Mouse (Mus musculus): Measurements from ENCODE around the gene Snrnp27. TPM values are rescaled to one million over a fixed set of nuclear protein-coding genes. Genes with fewer than 3 reads are reported as not detected.

Snrnp27 gene
- polyA plus RNA-seq, 1 experiment, result 63.4 TPM

DNA sequence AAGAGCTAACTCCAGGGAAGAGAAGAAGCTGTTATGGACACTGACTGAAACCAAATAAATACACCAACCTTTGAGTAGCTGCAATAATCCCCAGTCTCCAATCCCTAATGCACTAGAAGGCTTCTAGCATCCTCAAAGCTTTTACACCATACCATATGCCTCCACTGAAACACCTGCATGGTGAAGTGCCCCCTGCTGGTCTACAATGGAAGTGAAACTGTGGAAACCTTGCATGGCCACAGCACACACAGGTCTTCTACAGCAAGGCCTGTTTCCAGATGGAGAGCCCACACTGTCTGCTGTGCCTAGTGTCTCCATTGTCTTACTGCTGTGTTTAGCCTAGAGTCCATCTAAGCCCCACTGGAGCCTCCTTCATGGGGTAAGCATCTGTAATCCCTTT is 10.1 kb upstream of the Snrnp27 start:
- TF ChIP-seq POLR2A (IDR thresholded peaks at IDR 0.05; ENCODE audit: borderline replicate concordance, low read depth, low read length), result no peak
- peak; percentile 38; the same call in 1 of the 2 replicates for TF ChIP-seq CTCF (IDR thresholded peaks at IDR 0.05; ENCODE audit: low read depth, low read length)
- H3K4me1 ChIP-seq (ENCODE audit: control insufficient read depth, insufficient read depth, low read length), result no peaks in the 10 kb centered on the region
- H3K27ac ChIP-seq (ENCODE audit: insufficient read depth, low read depth, low read length), result no peak overlapping the region
- no peak overlapping the region for H3K4me3 ChIP-seq (ENCODE audit: insufficient read depth, low read length)

DNA sequence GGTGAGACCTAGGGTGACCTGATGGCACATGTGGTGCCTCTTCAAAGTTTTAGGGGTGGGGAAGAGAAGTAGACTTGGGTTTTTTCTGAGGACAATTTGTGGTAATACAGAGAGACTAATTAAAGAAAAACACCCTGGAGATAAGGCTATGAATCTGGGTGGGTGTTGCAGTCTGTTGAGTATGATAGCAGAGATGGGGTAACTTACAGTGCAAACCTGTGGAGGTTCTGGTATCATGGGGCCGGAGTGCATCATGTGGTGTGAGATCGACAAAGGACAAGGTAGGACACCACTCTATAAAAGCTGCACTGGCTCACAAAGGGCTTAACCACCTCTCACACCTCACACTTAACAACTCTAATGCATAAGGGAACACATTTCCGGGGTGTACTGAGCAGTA is 5.3 kb upstream of the Snrnp27 start:
- TF ChIP-seq POLR2A (IDR thresholded peaks at IDR 0.05; ENCODE audit: borderline replicate concordance, low read depth, low read length), result no peak
- no peak for TF ChIP-seq CTCF (IDR thresholded peaks at IDR 0.05; ENCODE audit: low read depth, low read length)
- Histone ChIP-seq H3K4me3 (ENCODE audit: insufficient read depth, low read length) (no peak overlapping the region), H3K27ac (ENCODE audit: insufficient read depth, low read depth, low read length) (no peak overlapping the region), H3K4me1 (ENCODE audit: control insufficient read depth, insufficient read depth, low read length) (peaks cover 2% of the 10 kb centered on the region; the same call in 1 of the 2 replicates)

DNA sequence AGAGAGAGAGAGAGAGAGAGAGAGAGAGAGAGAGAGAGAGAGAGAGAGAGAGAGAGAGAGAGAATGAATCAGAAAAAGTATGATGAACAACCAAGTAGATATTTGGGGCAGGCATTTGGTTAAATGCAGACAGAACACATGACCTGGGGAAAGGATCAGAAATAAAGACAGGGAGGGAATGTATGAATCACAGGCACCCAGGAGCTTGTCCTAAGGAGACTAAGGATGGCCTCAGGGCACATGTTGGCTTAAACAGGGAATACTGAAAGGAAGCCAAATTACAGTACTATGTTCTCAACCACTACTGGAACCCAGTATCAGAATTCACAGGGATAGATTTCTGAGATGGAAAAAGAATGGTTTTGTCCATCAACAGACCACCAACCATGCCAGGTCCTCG is 2.6 kb upstream of the Snrnp27 start:
- peaks cover 6% of the 10 kb centered on the region; the same call in 1 of the 2 replicates for H3K4me1 ChIP-seq (ENCODE audit: control insufficient read depth, insufficient read depth, low read length)
- TF ChIP-seq CTCF (IDR thresholded peaks at IDR 0.05; ENCODE audit: low read depth, low read length) (no peak), POLR2A (IDR thresholded peaks at IDR 0.05; ENCODE audit: borderline replicate concordance, low read depth, low read length) (no peak)
- no peak overlapping the region for H3K27ac ChIP-seq (ENCODE audit: insufficient read depth, low read depth, low read length)
- H3K4me3 ChIP-seq (ENCODE audit: insufficient read depth, low read length), result no peak overlapping the region

DNA sequence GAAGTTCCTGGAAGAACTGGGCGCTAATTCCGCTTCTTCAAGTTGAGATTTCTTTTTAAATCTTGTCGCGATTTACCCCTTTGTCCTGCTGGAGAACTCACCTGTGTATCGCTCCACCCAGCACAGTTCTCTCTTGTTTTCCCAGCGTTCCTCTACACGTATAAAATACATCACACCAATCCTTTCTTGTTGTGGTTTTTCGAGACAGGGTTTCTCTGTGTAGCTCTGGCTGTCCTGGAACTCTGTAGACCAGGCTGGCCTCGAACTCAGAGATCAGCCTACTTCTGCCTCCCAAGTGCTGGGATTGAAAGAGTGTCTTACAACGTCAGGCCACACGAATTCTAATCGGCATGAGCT is 311 bp upstream of the Snrnp27 start:
- H3K27ac ChIP-seq (ENCODE audit: insufficient read depth, low read depth, low read length), result peak overlapping the region; percentile 62
- no peak for TF ChIP-seq POLR2A (IDR thresholded peaks at IDR 0.05; ENCODE audit: borderline replicate concordance, low read depth, low read length)
- no peak for TF ChIP-seq CTCF (IDR thresholded peaks at IDR 0.05; ENCODE audit: low read depth, low read length)
- peaks cover 6% of the 10 kb centered on the region; the same call in 1 of the 2 replicates for H3K4me1 ChIP-seq (ENCODE audit: control insufficient read depth, insufficient read depth, low read length)
- peak overlapping the region; percentile 42 for H3K4me3 ChIP-seq (ENCODE audit: insufficient read depth, low read length)

DNA sequence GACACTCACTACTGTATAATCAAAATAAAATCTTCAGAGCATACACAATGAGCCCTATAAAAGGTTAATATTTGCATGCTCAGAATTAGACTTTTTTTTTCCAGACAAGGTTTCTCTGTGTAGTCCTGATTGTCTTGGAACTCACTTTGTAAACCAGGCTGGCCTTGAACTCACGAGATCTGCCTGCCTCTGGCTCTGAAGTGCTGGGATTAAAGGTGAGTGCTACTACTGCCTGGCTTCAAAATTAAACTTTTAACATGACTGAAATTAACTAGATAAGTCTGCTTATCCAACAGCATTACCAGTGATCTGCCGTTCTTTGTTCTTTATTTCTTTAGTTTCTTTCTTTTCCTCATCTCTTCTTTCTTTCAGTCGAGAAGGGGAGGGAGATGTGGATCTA is 3.0 kb downstream of the Snrnp27 start:
- Histone ChIP-seq H3K27ac (ENCODE audit: insufficient read depth, low read depth, low read length) (no peak overlapping the region), H3K4me1 (ENCODE audit: control insufficient read depth, insufficient read depth, low read length) (peaks cover 6% of the 10 kb centered on the region; the same call in 1 of the 2 replicates), H3K4me3 (ENCODE audit: insufficient read depth, low read length) (no peak overlapping the region)
- TF ChIP-seq CTCF (IDR thresholded peaks at IDR 0.05; ENCODE audit: low read depth, low read length) (no peak), POLR2A (IDR thresholded peaks at IDR 0.05; ENCODE audit: borderline replicate concordance, low read depth, low read length) (no peak)

DNA sequence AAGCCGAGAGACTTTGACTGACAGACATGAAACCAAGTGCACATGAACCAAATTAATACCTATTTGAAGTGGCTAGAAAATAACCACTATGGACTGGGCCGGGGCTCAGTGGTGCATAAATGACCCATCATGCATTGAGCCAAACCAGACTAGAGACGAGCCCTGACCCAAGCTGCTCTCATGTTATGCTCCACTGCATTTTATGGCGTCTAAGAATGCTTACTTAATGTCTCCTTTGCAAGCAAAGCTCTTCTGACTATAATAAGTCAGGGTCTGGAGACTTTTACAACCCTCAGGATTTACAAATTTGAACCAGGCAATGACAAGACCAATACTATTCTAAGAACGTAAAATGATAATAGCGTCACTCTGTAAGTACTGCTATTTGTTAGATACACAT is 6.0 kb downstream of the Snrnp27 start:
- no peak for TF ChIP-seq CTCF (IDR thresholded peaks at IDR 0.05; ENCODE audit: low read depth, low read length)
- Histone ChIP-seq H3K4me3 (ENCODE audit: insufficient read depth, low read length) (no peak overlapping the region), H3K4me1 (ENCODE audit: control insufficient read depth, insufficient read depth, low read length) (peaks cover 1% of the 10 kb centered on the region; the same call in 1 of the 2 replicates), H3K27ac (ENCODE audit: insufficient read depth, low read depth, low read length) (no peak overlapping the region)

DNA sequence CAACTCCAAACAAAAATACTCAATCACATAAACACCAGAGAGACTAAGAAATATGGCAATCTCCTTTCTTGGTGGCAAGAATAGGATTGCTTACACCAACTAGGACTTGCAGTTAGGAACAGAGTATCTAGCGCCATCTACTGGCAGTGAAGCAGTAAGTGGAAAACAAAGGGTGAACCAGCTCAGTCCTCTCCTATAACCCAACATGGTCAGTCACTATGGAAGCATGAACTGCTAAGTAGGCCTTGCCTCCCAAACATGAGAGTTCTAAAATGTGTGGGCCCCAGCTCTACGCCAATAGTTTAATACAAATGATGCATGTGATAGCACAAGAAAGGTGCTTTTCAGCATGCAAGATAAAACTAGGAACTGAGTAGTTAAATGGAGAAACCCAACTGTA is 13.4 kb downstream of the Snrnp27 start:
- no peak for TF ChIP-seq POLR2A (IDR thresholded peaks at IDR 0.05; ENCODE audit: borderline replicate concordance, low read depth, low read length)
- no peak for TF ChIP-seq CTCF (IDR thresholded peaks at IDR 0.05; ENCODE audit: low read depth, low read length)
- Histone ChIP-seq H3K27ac (ENCODE audit: insufficient read depth, low read depth, low read length) (no peak overlapping the region), H3K4me3 (ENCODE audit: insufficient read depth, low read length) (no peak overlapping the region), H3K4me1 (ENCODE audit: control insufficient read depth, insufficient read depth, low read length) (peaks cover 16% of the 10 kb centered on the region)

DNA sequence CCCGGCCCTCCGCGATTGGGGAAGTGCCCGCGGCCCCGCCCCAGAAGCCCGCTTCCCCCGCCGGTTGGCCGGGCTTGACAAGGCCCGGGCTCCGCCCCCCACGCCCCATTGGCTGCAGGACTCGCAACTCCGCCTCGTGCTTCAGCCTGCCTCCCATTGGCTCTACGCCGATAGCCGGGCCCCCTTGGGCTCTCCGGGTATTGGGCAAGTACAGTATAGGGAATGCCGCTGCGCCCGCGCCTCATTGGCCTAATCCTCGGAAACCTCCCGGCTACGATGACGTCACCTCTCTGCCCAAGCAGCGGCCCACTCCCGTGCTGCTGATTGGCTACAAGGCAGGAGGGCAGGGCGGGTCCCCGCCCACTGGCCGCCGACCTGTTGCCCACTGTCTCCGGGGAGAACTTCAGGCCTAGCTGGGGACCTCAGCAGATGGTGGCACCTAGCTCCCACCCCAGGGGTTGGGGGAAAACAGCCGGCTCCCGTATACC is 15.0 kb downstream of the Snrnp27 start:
- H3K27ac ChIP-seq (ENCODE audit: insufficient read depth, low read depth, low read length), result peak overlapping the region; percentile 49; the same call in 1 of the 2 replicates
- H3K4me1 ChIP-seq (ENCODE audit: control insufficient read depth, insufficient read depth, low read length), result peaks cover 29% of the 10 kb centered on the region
- no peak for TF ChIP-seq CTCF (IDR thresholded peaks at IDR 0.05; ENCODE audit: low read depth, low read length)
- TF ChIP-seq POLR2A (IDR thresholded peaks at IDR 0.05; ENCODE audit: borderline replicate concordance, low read depth, low read length), result 0 out of 2 replicates have a peak, but pooled peaks have one; percentile 36
- peak overlapping the region; percentile 64 for H3K4me3 ChIP-seq (ENCODE audit: insufficient read depth, low read length)

DNA sequence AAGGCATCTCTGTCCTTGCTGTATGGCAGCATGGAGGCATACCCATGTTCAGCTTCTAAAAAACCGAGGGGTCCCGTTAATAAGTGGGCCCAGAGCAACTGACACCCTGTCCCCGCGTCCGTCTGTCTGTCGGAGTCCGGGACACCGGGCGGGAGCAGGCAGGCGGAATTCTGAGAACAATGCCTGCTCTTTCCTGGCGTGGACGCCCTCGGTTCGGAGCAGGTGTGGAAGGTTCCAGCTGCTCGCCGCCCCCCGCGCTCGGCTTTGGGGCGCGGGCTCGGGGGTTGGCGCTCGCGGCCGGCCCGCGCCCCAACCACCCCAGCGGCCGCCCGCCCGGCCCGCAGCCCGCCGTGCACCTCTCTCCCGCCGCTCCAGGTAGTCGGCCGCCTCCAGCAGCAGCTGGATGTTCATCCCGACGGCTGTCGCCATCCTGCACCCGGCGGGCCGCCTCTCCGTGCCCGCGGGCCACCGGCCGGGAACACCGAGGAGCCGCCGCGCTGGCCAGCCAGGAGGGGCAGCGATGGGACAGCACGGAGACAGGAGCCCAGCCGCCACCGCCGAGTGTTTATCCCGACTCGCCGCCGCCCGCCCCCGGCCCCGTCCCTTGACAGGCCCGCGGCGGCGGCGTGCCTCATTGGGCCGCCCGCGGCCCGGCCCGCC is 15.6 kb downstream of the Snrnp27 start, which contains the start of gene Mxd1:
Mxd1 (minus strand) TSS at position 582 of the 660 bp plus-strand sequence.
- H3K27ac ChIP-seq (ENCODE audit: insufficient read depth, low read depth, low read length), result peak within 1 kb of the TSS; percentile 49; the same call in 1 of the 2 replicates
- H3K4me1 ChIP-seq (ENCODE audit: control insufficient read depth, insufficient read depth, low read length), result peaks cover 31% of the 10 kb centered on the region
- TF ChIP-seq POLR2A (IDR thresholded peaks at IDR 0.05; ENCODE audit: borderline replicate concordance, low read depth, low read length), result no peak
- TF ChIP-seq CTCF (IDR thresholded peaks at IDR 0.05; ENCODE audit: low read depth, low read length), result no peak
- H3K4me3 ChIP-seq (ENCODE audit: insufficient read depth, low read length), result peak within 1 kb of the TSS; percentile 93

DNA sequence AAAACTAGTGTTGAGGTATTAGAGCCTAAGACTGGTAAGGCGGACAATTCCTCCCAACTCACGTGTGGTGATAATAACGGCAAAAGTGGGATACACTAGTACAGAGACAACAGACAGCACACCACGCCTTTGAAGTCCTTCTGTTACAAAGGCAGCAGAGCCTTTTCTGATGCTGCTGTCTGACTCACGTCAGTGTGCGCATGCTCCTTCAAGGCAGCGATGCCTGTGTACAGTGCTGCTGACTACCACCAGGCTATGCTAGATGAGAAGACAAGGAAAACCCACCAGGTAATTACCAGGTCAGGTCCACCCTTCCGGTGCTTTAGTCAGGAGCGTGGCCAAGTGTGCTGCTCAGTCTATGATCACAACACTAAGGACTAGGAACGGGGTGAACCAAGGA is 17.3 kb downstream of the Snrnp27 start:
- Histone ChIP-seq H3K27ac (ENCODE audit: insufficient read depth, low read depth, low read length) (no peak overlapping the region), H3K4me3 (ENCODE audit: insufficient read depth, low read length) (no peak overlapping the region), H3K4me1 (ENCODE audit: control insufficient read depth, insufficient read depth, low read length) (peaks cover 31% of the 10 kb centered on the region)
- TF ChIP-seq POLR2A (IDR thresholded peaks at IDR 0.05; ENCODE audit: borderline replicate concordance, low read depth, low read length), result no peak
